Mouse (Mus musculus): ENCODE measurements around the gene Ttc29. TPM values are rescaled to one million over a fixed set of nuclear protein-coding genes. Genes with fewer than 3 reads are reported as not detected.

The Ttc29 gene
- polyA plus RNA-seq, 1 experiment from 2014 or later = not detected

- H3K36me3 ChIP-seq (ENCODE audit: inconsistent target) = no peaks in the 10 kb centered on the region
- H3K27ac ChIP-seq = no peak overlapping the region
- H3K79me2 ChIP-seq (ENCODE audit: inconsistent target) = no peaks in the 10 kb centered on the region
- 74% methylated on average over 4 of the region's 4 CpGs for WGBS (ENCODE audit: missing documents)
- no peak overlapping the region for H3K4me3 ChIP-seq (ENCODE audit: inconsistent target)
Measured at GRCm38 (mm10) chr8:78307131-78307530, 94.0 kb downstream of the Ttc29 start.

GRCm38 (mm10) chr8:78309539-78309938 lies 96.4 kb downstream of the Ttc29 start:
- no peak overlapping the region for H3K4me3 ChIP-seq (ENCODE audit: inconsistent target)
- H3K79me2 ChIP-seq (ENCODE audit: inconsistent target) = no peaks in the 10 kb centered on the region
- 80% methylated on average over 6 of the region's 6 CpGs for WGBS (ENCODE audit: missing documents)
- H3K27ac ChIP-seq = no peak overlapping the region
- no peaks in the 10 kb centered on the region for H3K36me3 ChIP-seq (ENCODE audit: inconsistent target)

- no peak overlapping the region for H3K4me3 ChIP-seq (ENCODE audit: inconsistent target)
- H3K27ac ChIP-seq = no peak overlapping the region
- H3K79me2 ChIP-seq (ENCODE audit: inconsistent target) = no peaks in the 10 kb centered on the region
- WGBS (ENCODE audit: missing documents) = 86% methylated on average over 9 of the region's 9 CpGs
- H3K36me3 ChIP-seq (ENCODE audit: inconsistent target) = no peaks in the 10 kb centered on the region
Measured at GRCm38 (mm10) chr8:78315576-78315975, 102.5 kb downstream of the Ttc29 start.

GRCm38 (mm10) chr8:78317666-78318065 lies 104.6 kb downstream of the Ttc29 start:
- no peak overlapping the region for H3K27ac ChIP-seq
- H3K4me3 ChIP-seq (ENCODE audit: inconsistent target) = no peak overlapping the region
- no peaks in the 10 kb centered on the region for H3K79me2 ChIP-seq (ENCODE audit: inconsistent target)
- WGBS (ENCODE audit: missing documents) = 80% methylated on average over 2 of the region's 2 CpGs
- H3K36me3 ChIP-seq (ENCODE audit: inconsistent target) = no peaks in the 10 kb centered on the region

GRCm38 (mm10) chr8:78323391-78323790 lies 110.3 kb downstream of the Ttc29 start:
- Histone ChIP-seq H3K27ac (no peak overlapping the region), H3K4me3 (ENCODE audit: inconsistent target) (no peak overlapping the region), H3K36me3 (ENCODE audit: inconsistent target) (no peaks in the 10 kb centered on the region), H3K79me2 (ENCODE audit: inconsistent target) (no peaks in the 10 kb centered on the region)
- 96% methylated on average over 3 of the region's 3 CpGs for WGBS (ENCODE audit: missing documents)

GRCm38 (mm10) chr8:78340689-78341529 lies 127.8 kb downstream of the Ttc29 start:
- Histone ChIP-seq H3K27ac (no peak overlapping the region), H3K4me3 (ENCODE audit: inconsistent target) (no peak overlapping the region), H3K79me2 (ENCODE audit: inconsistent target) (no peaks in the 10 kb centered on the region), H3K36me3 (ENCODE audit: inconsistent target) (no peaks in the 10 kb centered on the region)
- 52% methylated on average over 11 of the region's 11 CpGs for WGBS (ENCODE audit: missing documents)

GRCm38 (mm10) chr8:78342151-78342550 lies 129.1 kb downstream of the Ttc29 start:
- Histone ChIP-seq H3K4me3 (ENCODE audit: inconsistent target) (no peak overlapping the region), H3K79me2 (ENCODE audit: inconsistent target) (no peaks in the 10 kb centered on the region), H3K36me3 (ENCODE audit: inconsistent target) (no peaks in the 10 kb centered on the region), H3K27ac (no peak overlapping the region)
- 91% methylated on average over 4 of the region's 4 CpGs for WGBS (ENCODE audit: missing documents)

- Histone ChIP-seq H3K79me2 (ENCODE audit: inconsistent target) (no peaks in the 10 kb centered on the region), H3K4me3 (ENCODE audit: inconsistent target) (no peak overlapping the region), H3K36me3 (ENCODE audit: inconsistent target) (no peaks in the 10 kb centered on the region), H3K27ac (no peak overlapping the region)
- WGBS (ENCODE audit: missing documents) = 83% methylated on average over 2 of the region's 2 CpGs
Measured at GRCm38 (mm10) chr8:78344006-78344405, 130.9 kb downstream of the Ttc29 start.

GRCm38 (mm10) chr8:78345705-78346104 lies 132.6 kb downstream of the Ttc29 start:
- Histone ChIP-seq H3K79me2 (ENCODE audit: inconsistent target) (no peaks in the 10 kb centered on the region), H3K4me3 (ENCODE audit: inconsistent target) (no peak overlapping the region), H3K27ac (no peak overlapping the region), H3K36me3 (ENCODE audit: inconsistent target) (no peaks in the 10 kb centered on the region)
- WGBS (ENCODE audit: missing documents) = 49% methylated on average over 7 of the region's 7 CpGs

- H3K27ac ChIP-seq = no peak overlapping the region
- no peaks in the 10 kb centered on the region for H3K79me2 ChIP-seq (ENCODE audit: inconsistent target)
- H3K36me3 ChIP-seq (ENCODE audit: inconsistent target) = no peaks in the 10 kb centered on the region
- no peak overlapping the region for H3K4me3 ChIP-seq (ENCODE audit: inconsistent target)
- 54% methylated on average over 11 of the region's 11 CpGs for WGBS (ENCODE audit: missing documents)
Measured at GRCm38 (mm10) chr8:78346131-78346621, 133.1 kb downstream of the Ttc29 start.

GRCm38 (mm10) chr8:78353902-78354301 lies 140.8 kb downstream of the Ttc29 start:
- Histone ChIP-seq H3K4me3 (ENCODE audit: inconsistent target) (no peak overlapping the region), H3K27ac (no peak overlapping the region), H3K79me2 (ENCODE audit: inconsistent target) (no peaks in the 10 kb centered on the region), H3K36me3 (ENCODE audit: inconsistent target) (no peaks in the 10 kb centered on the region)
- 88% methylated on average over 5 of the region's 5 CpGs for WGBS (ENCODE audit: missing documents)

GRCm38 (mm10) chr8:78354801-78355200 lies 141.7 kb downstream of the Ttc29 start:
- Histone ChIP-seq H3K79me2 (ENCODE audit: inconsistent target) (no peaks in the 10 kb centered on the region), H3K27ac (no peak overlapping the region), H3K4me3 (ENCODE audit: inconsistent target) (no peak overlapping the region), H3K36me3 (ENCODE audit: inconsistent target) (no peaks in the 10 kb centered on the region)
- 88% methylated on average over 5 of the region's 5 CpGs for WGBS (ENCODE audit: missing documents)

- Histone ChIP-seq H3K36me3 (ENCODE audit: inconsistent target) (no peaks in the 10 kb centered on the region), H3K79me2 (ENCODE audit: inconsistent target) (no peaks in the 10 kb centered on the region), H3K27ac (no peak overlapping the region), H3K4me3 (ENCODE audit: inconsistent target) (no peak overlapping the region)
- WGBS (ENCODE audit: missing documents) = 78% methylated on average over 7 of the region's 7 CpGs
Measured at GRCm38 (mm10) chr8:78390756-78391155, 177.7 kb downstream of the Ttc29 start.

- Histone ChIP-seq H3K27ac (no peak overlapping the region), H3K4me3 (ENCODE audit: inconsistent target) (no peak overlapping the region), H3K79me2 (ENCODE audit: inconsistent target) (no peaks in the 10 kb centered on the region), H3K36me3 (ENCODE audit: inconsistent target) (no peaks in the 10 kb centered on the region)
- WGBS (ENCODE audit: missing documents) = 29% methylated on average over 4 of the region's 4 CpGs
Measured at GRCm38 (mm10) chr8:78419272-78419671, 206.2 kb downstream of the Ttc29 start.

GRCm38 (mm10) chr8:78420101-78420503 lies 207.0 kb downstream of the Ttc29 start:
- Histone ChIP-seq H3K36me3 (ENCODE audit: inconsistent target) (no peaks in the 10 kb centered on the region), H3K27ac (no peak overlapping the region), H3K4me3 (ENCODE audit: inconsistent target) (no peak overlapping the region), H3K79me2 (ENCODE audit: inconsistent target) (no peaks in the 10 kb centered on the region)
- WGBS (ENCODE audit: missing documents) = 4% methylated on average over 19 of the region's 19 CpGs

Data from macrophage (primary cell).